Mouse (Mus musculus): ENCODE measurements at regions not wholly inside any gene's neighbourhood (a gene's known extent, or its start where the extent isn't known, plus 50 kb on each side); places are given as distances from the start of the nearest gene placed in this dataset.
A peak's percentile ranks its signal among the peaks of the same experiment; 100 is the strongest.

GRCm38 (mm10) chr3:153791610-153792363, 52.2 kb upstream of the Asb17 start:
- WGBS = 11% methylated on average over 11 of the region's 11 CpGs
- Histone ChIP-seq H3K9ac (ENCODE audit: low read length) (no peak overlapping the region), H3K27me3 (ENCODE audit: control insufficient read depth, insufficient read depth, low read length) (no peaks in the 10 kb centered on the region), H3K4me1 (ENCODE audit: control insufficient read depth in 2 of 2, insufficient read depth in 2 of 2, low read length in 2 of 2) (peaks cover 10 to 13% of the 10 kb centered on the region in 2 experiments; a peak in 3 of 4 replicates), H3K36me3 (ENCODE audit: control insufficient read depth, insufficient read depth, low read length) (no peaks in the 10 kb centered on the region), H3K27ac (replicated peaks in 1 of 2; ENCODE audit: control insufficient read depth in 1 of 2, insufficient read depth in 1 of 2, low read depth in 2 of 2, low read length in 2 of 2) (peak overlapping the region; percentile 61 to 85; a peak in 3 of 4 replicates), H3K4me3 (ENCODE audit: control insufficient read depth in 1 of 2, insufficient read depth in 1 of 2, low read depth in 1 of 2, low read length in 2 of 2) (no peak overlapping the region), H3K9me3 (ENCODE audit: control insufficient read depth, low read length) (no peaks in the 10 kb centered on the region), H3K4me2 (ENCODE audit: low read length) (0 out of 2 replicates have a peak overlapping the region, but pooled peaks have one; percentile 17)
- ATAC-seq (ENCODE audit: insufficient number of reproducible peaks, insufficient read depth, low FRiP score, low read depth) = peak; percentile 55

GRCm38 (mm10) chr3:153792364-153792703, 51.7 kb upstream of the Asb17 start:
- WGBS = 68% methylated on average over 5 of the region's 5 CpGs
- Histone ChIP-seq H3K27ac (replicated peaks in 1 of 2; ENCODE audit: control insufficient read depth in 1 of 2, insufficient read depth in 1 of 2, low read depth in 2 of 2, low read length in 2 of 2) (peak overlapping the region in 1 of 2 experiments; percentile 32; a peak in 1 of 4 replicates), H3K27me3 (ENCODE audit: control insufficient read depth, insufficient read depth, low read length) (no peaks in the 10 kb centered on the region), H3K9ac (ENCODE audit: low read length) (no peak overlapping the region), H3K4me2 (ENCODE audit: low read length) (no peak overlapping the region), H3K4me1 (ENCODE audit: control insufficient read depth in 2 of 2, insufficient read depth in 2 of 2, low read length in 2 of 2) (peaks cover 10 to 13% of the 10 kb centered on the region in 2 experiments; a peak in 3 of 4 replicates), H3K36me3 (ENCODE audit: control insufficient read depth, insufficient read depth, low read length) (no peaks in the 10 kb centered on the region), H3K4me3 (ENCODE audit: control insufficient read depth in 1 of 2, insufficient read depth in 1 of 2, low read depth in 1 of 2, low read length in 2 of 2) (no peak overlapping the region), H3K9me3 (ENCODE audit: control insufficient read depth, low read length) (no peaks in the 10 kb centered on the region)
- no peak; the same call in 1 of the 2 replicates for ATAC-seq (ENCODE audit: insufficient number of reproducible peaks, insufficient read depth, low FRiP score, low read depth)

Measured in heart, embryonic 14.5 days (tissue).